Mouse (Mus musculus): Measurements from ENCODE around the gene Mmd.

- TF ChIP-seq CTCF (IDR thresholded peaks at IDR 0.05; ENCODE audit: insufficient read depth, low read depth, low read length) (no peak), POLR2A (IDR thresholded peaks at IDR 0.05; ENCODE audit: insufficient read depth, low read depth, low read length) (no peak)
Measured at GRCm38 (mm10) chr11:90284623-90285022, 35.4 kb downstream of the Mmd start.

Data from olfactory bulb, adult 2 months (tissue).